Mouse (Mus musculus) liver, embryonic 13.5 days (tissue): Measurements from ENCODE around the gene Tln1. TPM values are rescaled to one million over a fixed set of nuclear protein-coding genes. Genes with fewer than 3 reads are reported as not detected.
"Not testable (repeated sequence)": the region's sequence is repeated elsewhere in the genome, so short reads cannot be mapped to it uniquely, and the experiment has no call there.

Experiments used
- ATAC-seq: fragments of 200-750 bp; cut with Nextera tagmentation; 2 replicates; pipeline ENCODE4 v1.8.0; 2017; ENCODE audit warnings: low read depth, mild to moderate bottlenecking, moderate number of reproducible peaks, moderate library complexity
- DNase-seq: peaks from one replicate; pipeline ENCODE4 v3.0.0; 2022
- H3K27ac ChIP-seq: fragments of 300-500 bp; sonication (generic); 2 replicates; pipeline ENCODE4 v1.5.1; 2015; ENCODE audit warnings: moderate library complexity, mild to moderate bottlenecking, inconsistent platforms
- H3K27me3 ChIP-seq: fragments of 300-500 bp; sonication (generic); 2 replicates; pipeline ENCODE4 v1.6.1; 2015; ENCODE audit warnings: mild to moderate bottlenecking, inconsistent platforms
- H3K36me3 ChIP-seq: fragments of 300-500 bp; sonication (generic); 2 replicates; pipeline ENCODE4 v1.6.1; 2015; ENCODE audit warnings: mild to moderate bottlenecking, inconsistent platforms
- H3K4me1 ChIP-seq: fragments of 300-500 bp; sonication (generic); replicated peaks from 2 replicates; pipeline ENCODE4 v1.6.1; 2015; ENCODE audit warnings: inconsistent platforms
- H3K4me2 ChIP-seq: fragments of 300-500 bp; sonication (generic); 2 replicates; pipeline ENCODE4 v1.6.1; 2015; ENCODE audit warnings: inconsistent platforms, mild to moderate bottlenecking, moderate library complexity
- H3K4me3 ChIP-seq: fragments of 300-500 bp; sonication (generic); replicated peaks from 2 replicates; pipeline ENCODE4 v1.5.1; 2015; ENCODE audit warnings: mild to moderate bottlenecking, inconsistent platforms
- H3K9ac ChIP-seq: fragments of 300-500 bp; sonication (generic); 2 replicates; pipeline ENCODE4 v1.6.1; 2015; ENCODE audit warnings: mild to moderate bottlenecking, inconsistent platforms
- H3K9me3 ChIP-seq: fragments of 300-500 bp; sonication (generic); replicated peaks from 2 replicates; pipeline ENCODE4 v1.6.1; 2016; ENCODE audit warnings: inconsistent platforms
- WGBS: fragments of 180-500 bp; shearing (Covaris S2); methylation state at CpG from one replicate; pipeline ENCODE4 v1.1.7; 2015; ENCODE audit not compliant: insufficient replicate concordance; 5-methylcytosine and 5-hydroxymethylcytosine counted together
- polyA plus RNA-seq: library from polyadenylated mRNA; unstranded; fragments of >200 nt; fragmentation: Nextera tagmentation; extraction: Ambion mirVana; gene quantifications from 2 replicates; pipeline ENCODE4 v1.2.1, GENCODE M21; 2015

Gene Tln1
- polyA plus RNA-seq, 1 experiment from 2014 or later = 38.6 TPM

- WGBS = 20% methylated on average over 13 of the region's 13 CpGs
- peak overlapping the region; percentile 99 for H3K27ac ChIP-seq
- H3K4me2 ChIP-seq = peak overlapping the region; percentile 89
- H3K36me3 ChIP-seq = peaks cover 37% of the 10 kb centered on the region
- peaks cover 64% of the 10 kb centered on the region for H3K4me1 ChIP-seq
- H3K4me3 ChIP-seq = peak overlapping the region; percentile 72
- no peak for ATAC-seq
- H3K9me3 ChIP-seq = no peaks in the 10 kb centered on the region
- no peak for DNase-seq
- H3K9ac ChIP-seq = peak overlapping the region; percentile 89
- no peaks in the 10 kb centered on the region for H3K27me3 ChIP-seq
These were observed 2.8 kb downstream of the Tln1 start for GRCm38 (mm10) chr4:43559519-43560242.

- peaks cover 44% of the 10 kb centered on the region for H3K36me3 ChIP-seq
- ATAC-seq (no peak), DNase-seq (peak; percentile 41)
- H3K27ac ChIP-seq = peak overlapping the region; percentile 99
- peak overlapping the region; percentile 89 for H3K4me2 ChIP-seq
- no peaks in the 10 kb centered on the region for H3K27me3 ChIP-seq
- peaks cover 59% of the 10 kb centered on the region for H3K4me1 ChIP-seq
- H3K9ac ChIP-seq = peak overlapping the region; percentile 89
- H3K9me3 ChIP-seq = no peaks in the 10 kb centered on the region
- peak overlapping the region; percentile 72 for H3K4me3 ChIP-seq
- WGBS = 6% methylated on average over 13 of the region's 13 CpGs
These were observed 3.7 kb downstream of the Tln1 start for GRCm38 (mm10) chr4:43558631-43559356.

GRCm38 (mm10) chr4:43558028-43558630, 4.4 kb downstream of the Tln1 start:
- WGBS = 9% methylated on average over 5 of the region's 5 CpGs
- Histone ChIP-seq H3K9ac (peak overlapping the region; percentile 89), H3K36me3 (peaks cover 48% of the 10 kb centered on the region), H3K4me2 (peak overlapping the region; percentile 89), H3K27me3 (no peaks in the 10 kb centered on the region), H3K4me3 (peak overlapping the region; percentile 72), H3K27ac (peak overlapping the region; percentile 99), H3K9me3 (no peaks in the 10 kb centered on the region), H3K4me1 (peaks cover 52% of the 10 kb centered on the region)
- DNase-seq = peak; percentile 36
- no peak for ATAC-seq

- no peak for DNase-seq
- 82% methylated on average over 7 of the region's 7 CpGs for WGBS
- H3K27me3 ChIP-seq = no peaks in the 10 kb centered on the region
- H3K9ac ChIP-seq = no peak overlapping the region
- no peak overlapping the region for H3K4me3 ChIP-seq
- H3K27ac ChIP-seq = 0 out of 2 replicates have a peak overlapping the region, but pooled peaks have one; percentile 43
- peaks cover 70% of the 10 kb centered on the region for H3K36me3 ChIP-seq
- H3K4me2 ChIP-seq = no peak overlapping the region
- H3K4me1 ChIP-seq = peaks cover 45% of the 10 kb centered on the region
- no peak for ATAC-seq
- H3K9me3 ChIP-seq = peaks cover 5% of the 10 kb centered on the region
These were observed 6.6 kb downstream of the Tln1 start for GRCm38 (mm10) chr4:43555926-43556325.

GRCm38 (mm10) chr4:43553891-43554290, 8.6 kb downstream of the Tln1 start:
- Histone ChIP-seq H3K9me3 (peaks cover 5% of the 10 kb centered on the region), H3K36me3 (peaks cover 91% of the 10 kb centered on the region), H3K27me3 (no peaks in the 10 kb centered on the region), H3K4me2 (no peak overlapping the region), H3K4me1 (peaks cover 24% of the 10 kb centered on the region), H3K4me3 (no peak overlapping the region), H3K27ac (0 out of 2 replicates have a peak overlapping the region, but pooled peaks have one; percentile 6), H3K9ac (no peak overlapping the region)
- DNase-seq = no peak
- ATAC-seq = no peak

- peaks cover 5% of the 10 kb centered on the region for H3K9me3 ChIP-seq
- peaks cover 10% of the 10 kb centered on the region for H3K4me1 ChIP-seq
- no peak overlapping the region for H3K4me2 ChIP-seq
- H3K4me3 ChIP-seq = no peak overlapping the region
- DNase-seq (no peak), ATAC-seq (no peak)
- no peaks in the 10 kb centered on the region for H3K27me3 ChIP-seq
- no peak overlapping the region for H3K9ac ChIP-seq
- H3K27ac ChIP-seq = no peak overlapping the region
- WGBS = 94% methylated on average over 5 of the region's 5 CpGs
- H3K36me3 ChIP-seq = peaks cover 100% of the 10 kb centered on the region
These were observed 10.1 kb downstream of the Tln1 start for GRCm38 (mm10) chr4:43552437-43552836.

- WGBS = 81% methylated on average over 6 of the region's 6 CpGs
These were observed 10.6 kb downstream of the Tln1 start for GRCm38 (mm10) chr4:43551854-43552253.

GRCm38 (mm10) chr4:43549055-43549454, 13.4 kb downstream of the Tln1 start:
- H3K4me2 ChIP-seq = no peak overlapping the region
- H3K4me1 ChIP-seq = no peaks in the 10 kb centered on the region
- H3K36me3 ChIP-seq = peaks cover 100% of the 10 kb centered on the region
- DNase-seq (no peak), ATAC-seq (no peak)
- H3K27me3 ChIP-seq = no peaks in the 10 kb centered on the region
- H3K9ac ChIP-seq = no peak overlapping the region
- peaks cover 5% of the 10 kb centered on the region for H3K9me3 ChIP-seq
- H3K27ac ChIP-seq = no peak overlapping the region
- WGBS = 92% methylated on average over 12 of the region's 12 CpGs
- H3K4me3 ChIP-seq = no peak overlapping the region

More at GRCm38 (mm10) chr4:43551854-43552253, 10.6 kb downstream of the Tln1 start:
- not testable (repeated sequence) for DNase-seq, H3K27me3 ChIP-seq, H3K4me2 ChIP-seq, ATAC-seq, H3K9ac ChIP-seq, H3K9me3 ChIP-seq, H3K4me1 ChIP-seq, H3K4me3 ChIP-seq, H3K27ac ChIP-seq
- H3K36me3 ChIP-seq = peaks cover 100% of the 10 kb centered on the region

GRCm38 (mm10) chr4:43547160-43547559, 15.3 kb downstream of the Tln1 start:
- peaks cover 100% of the 10 kb centered on the region for H3K36me3 ChIP-seq
- H3K27me3 ChIP-seq = no peaks in the 10 kb centered on the region
- H3K9me3 ChIP-seq = peaks cover 2% of the 10 kb centered on the region; the same call in 1 of the 2 replicates
- H3K9ac ChIP-seq = no peak overlapping the region
- H3K4me2 ChIP-seq = no peak overlapping the region
- H3K4me1 ChIP-seq = no peaks in the 10 kb centered on the region
- no peak for DNase-seq
- WGBS = 82% methylated on average over 8 of the region's 8 CpGs
- ATAC-seq = no peak
- H3K27ac ChIP-seq = no peak overlapping the region
- no peak overlapping the region for H3K4me3 ChIP-seq

- Histone ChIP-seq H3K4me2 (no peak overlapping the region), H3K9me3 (no peaks in the 10 kb centered on the region), H3K36me3 (peaks cover 100% of the 10 kb centered on the region), H3K9ac (no peak overlapping the region), H3K27me3 (no peaks in the 10 kb centered on the region), H3K27ac (no peak overlapping the region), H3K4me3 (no peak overlapping the region), H3K4me1 (no peaks in the 10 kb centered on the region)
- 88% methylated on average over 12 of the region's 12 CpGs for WGBS
- no peak for ATAC-seq
- DNase-seq = no peak
These were observed 16.0 kb downstream of the Tln1 start for GRCm38 (mm10) chr4:43546375-43547047.

- no peak overlapping the region for H3K4me2 ChIP-seq
- H3K27ac ChIP-seq = no peak overlapping the region
- WGBS = 91% methylated on average over 2 of the region's 3 CpGs
- no peaks in the 10 kb centered on the region for H3K27me3 ChIP-seq
- peaks cover 100% of the 10 kb centered on the region for H3K36me3 ChIP-seq
- no peak overlapping the region for H3K4me3 ChIP-seq
- DNase-seq (no peak), ATAC-seq (no peak)
- no peaks in the 10 kb centered on the region for H3K9me3 ChIP-seq
- no peak overlapping the region for H3K9ac ChIP-seq
- H3K4me1 ChIP-seq = no peaks in the 10 kb centered on the region
These were observed 20.4 kb downstream of the Tln1 start for GRCm38 (mm10) chr4:43542044-43542443.
